Mouse (Mus musculus) layer of hippocampus, postnatal 14 days (tissue): ENCODE measurements around the gene Serpina5. TPM values are rescaled to one million over a fixed set of nuclear protein-coding genes. Genes with fewer than 3 reads are reported as not detected.
"Not testable (repeated sequence)": the region's sequence is repeated elsewhere in the genome, so short reads cannot be mapped to it uniquely, and the experiment has no call there.

ENCODE experiments used
- DNase-seq, 2 experiments: peaks; one replicate each; pipeline ENCODE4 v3.0.0; 2021 to 2022; ENCODE audit warnings: low spot score in 2 of 2, mixed read lengths in 1 of 2
- long read RNA-seq, 2 experiments: library from polyadenylated mRNA; stranded (forward); transcript quantifications; one replicate each; pipeline ENCODE4 v2.0.0; 2021
- total RNA-seq, 2 experiments: library from RNA; stranded (reverse); gene quantifications; 2 replicates each; pipeline ENCODE4 v1.2.3; 2021

Serpina5 gene
- not detected for total RNA-seq
- long read RNA-seq, experiment 1: 0 reads
- long read RNA-seq, experiment 2: 0 reads

DNA sequence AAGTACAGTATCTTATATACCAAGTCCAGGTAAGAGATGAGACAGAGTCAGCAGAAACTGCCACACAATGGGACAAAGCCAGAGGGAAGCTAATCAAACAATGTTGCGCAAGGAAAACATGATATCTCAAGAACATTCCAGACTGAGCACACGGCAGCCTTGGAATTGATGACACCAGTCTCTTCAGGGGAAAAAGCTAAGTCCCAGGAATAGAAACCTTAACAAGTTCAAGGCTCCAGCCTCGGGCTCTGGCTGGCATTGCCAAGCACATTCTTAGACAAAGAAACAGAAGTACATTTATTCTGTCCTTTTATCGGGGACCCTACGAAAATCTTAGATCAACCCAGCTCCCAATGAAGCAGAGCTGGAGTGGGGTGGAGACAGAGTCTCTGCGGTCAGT lies at the start of gene Serpina5:
Gene Serpina5 (plus strand): TSS at position 346 of the 400 bp plus-strand sequence.
- DNase-seq: no peak

DNA sequence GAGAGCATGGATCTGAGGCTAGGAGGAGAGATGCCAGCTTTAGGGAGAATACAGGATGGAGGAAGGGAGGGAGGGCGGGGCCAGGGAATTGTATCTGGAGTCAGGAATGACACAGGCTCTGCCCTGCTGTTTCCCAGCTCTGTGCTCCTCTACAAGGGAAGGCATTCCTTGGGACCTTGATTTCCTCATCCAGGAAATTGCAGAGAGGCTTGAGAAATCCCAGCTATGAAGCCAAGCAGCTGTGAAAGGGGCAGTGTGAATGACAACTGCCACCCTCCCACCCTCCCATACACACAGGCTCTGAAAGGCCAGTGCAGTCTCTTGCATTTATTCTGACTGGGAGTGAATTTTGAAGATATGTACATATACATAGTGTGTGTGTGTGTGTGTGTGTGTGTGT lies 46.9 kb upstream of the Serpina5 start:
- DNase-seq: no peak

DNA sequence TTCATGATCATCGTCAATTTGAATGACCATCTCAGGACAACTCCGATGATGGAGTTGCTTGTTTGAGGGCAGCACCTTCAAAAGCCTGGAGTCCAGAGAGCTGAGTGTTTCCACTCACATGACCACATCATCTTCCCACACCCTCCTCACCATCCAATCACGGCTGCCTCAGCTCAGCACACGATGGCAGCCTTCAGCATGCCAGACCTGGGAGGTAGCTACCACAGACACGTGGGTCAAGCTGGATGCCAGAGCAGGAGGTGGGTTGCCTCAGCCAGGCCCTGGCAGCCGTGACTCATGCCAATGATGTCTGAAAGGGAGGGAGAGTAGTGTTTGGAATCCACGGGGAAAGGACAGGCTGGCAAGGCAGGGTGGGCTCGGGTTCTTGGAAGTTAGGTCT lies 45.2 kb upstream of the Serpina5 start:
- no peak for DNase-seq

GRCm38 (mm10) chr12:104057050-104057449 lies 43.9 kb upstream of the Serpina5 start:
- DNase-seq: no peak

DNA sequence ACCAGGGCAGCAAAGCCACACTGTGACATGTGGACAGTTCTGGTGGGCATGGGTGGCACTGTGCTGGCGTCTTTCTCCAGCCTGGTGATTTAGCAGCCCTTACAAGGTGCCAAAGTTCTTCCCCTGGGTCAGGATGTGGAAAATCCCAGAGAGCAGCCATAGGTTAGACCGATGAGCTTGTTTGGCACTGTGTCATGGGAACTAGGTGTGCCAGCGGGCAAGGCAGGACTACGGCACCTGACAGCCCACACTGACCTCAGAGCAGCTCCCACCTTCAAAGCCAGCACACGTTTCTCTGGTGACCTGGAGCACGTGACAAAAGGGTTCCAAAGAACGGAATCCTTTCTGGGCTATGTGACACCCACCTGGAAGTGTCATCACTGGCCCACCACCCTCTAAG lies 43.4 kb upstream of the Serpina5 start:
- DNase-seq: no peak

GRCm38 (mm10) chr12:104060126-104060525 lies 40.8 kb upstream of the Serpina5 start:
- no peak for DNase-seq

- DNase-seq: no peak
Observed at GRCm38 (mm10) chr12:104061862-104062261, 39.1 kb upstream of the Serpina5 start.

GRCm38 (mm10) chr12:104064532-104064931 lies 36.4 kb upstream of the Serpina5 start:
- no peak for DNase-seq

DNA sequence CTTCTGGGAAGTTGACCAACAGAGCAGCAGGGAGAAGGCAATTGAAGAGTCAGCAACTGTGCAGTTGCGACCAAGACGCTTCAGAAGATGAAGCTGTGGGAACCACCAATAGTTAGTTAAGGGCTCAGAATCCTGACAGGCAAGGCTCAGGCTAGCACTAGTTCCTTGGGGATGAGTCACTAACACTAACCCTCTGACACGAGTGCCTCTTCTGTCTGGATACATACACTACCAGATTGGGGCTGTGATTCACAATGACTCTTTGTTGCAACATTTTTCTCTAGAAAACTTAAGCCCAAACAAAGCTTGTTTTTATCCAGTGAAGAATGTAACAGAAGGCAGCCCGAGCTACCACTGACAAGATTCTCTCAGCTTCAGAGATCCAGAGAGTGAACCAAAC lies 35.9 kb upstream of the Serpina5 start:
- DNase-seq: no peak

- DNase-seq: peak; percentile 68 to 73
Observed at GRCm38 (mm10) chr12:104066241-104066640, 34.7 kb upstream of the Serpina5 start.

GRCm38 (mm10) chr12:104067549-104067948 lies 33.4 kb upstream of the Serpina5 start:
- DNase-seq: peak; percentile 53 to 70

DNA sequence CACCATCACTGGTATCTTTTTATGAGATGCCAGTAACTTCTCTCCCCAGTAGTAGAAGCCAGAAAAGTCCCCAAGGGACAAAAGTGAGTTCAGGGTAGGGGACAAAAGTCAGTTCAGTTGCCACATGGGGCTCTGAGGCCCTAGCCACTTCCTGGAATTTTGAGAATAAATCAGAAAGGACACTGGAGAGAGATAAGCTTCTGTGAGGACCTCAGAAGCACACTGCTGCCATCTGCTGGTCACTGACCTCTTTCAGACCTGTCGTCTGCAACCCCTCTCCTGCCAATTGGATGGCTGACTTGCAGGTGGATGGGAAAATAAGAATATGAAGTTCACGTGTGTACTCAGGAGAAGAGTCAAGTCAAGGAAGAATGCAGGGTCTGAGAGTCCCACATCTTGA lies 31.3 kb upstream of the Serpina5 start:
- DNase-seq: peak; percentile 75 to 82

DNA sequence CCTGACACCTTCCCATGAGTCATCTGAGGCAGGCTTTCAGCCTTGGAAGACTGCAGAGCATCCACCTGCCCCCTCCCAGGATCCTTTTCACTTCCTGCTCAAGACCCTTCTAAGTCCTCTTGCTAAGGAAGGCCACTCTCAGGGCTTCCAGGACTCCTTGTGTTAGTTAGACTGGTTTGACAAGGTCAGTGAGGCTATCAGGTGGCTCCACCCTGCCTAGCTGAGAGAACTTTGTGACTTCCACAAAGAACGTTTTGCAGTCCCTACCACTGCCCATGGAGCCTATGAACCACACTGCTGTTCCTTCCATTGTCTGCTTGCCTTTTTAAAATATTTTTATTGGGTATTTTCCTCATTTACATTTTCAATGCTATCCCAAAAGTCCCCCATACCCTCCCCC lies 29.2 kb upstream of the Serpina5 start:
- DNase-seq: no peak

GRCm38 (mm10) chr12:104072286-104072685 lies 28.6 kb upstream of the Serpina5 start:
- DNase-seq: peak; percentile 36 to 51

DNA sequence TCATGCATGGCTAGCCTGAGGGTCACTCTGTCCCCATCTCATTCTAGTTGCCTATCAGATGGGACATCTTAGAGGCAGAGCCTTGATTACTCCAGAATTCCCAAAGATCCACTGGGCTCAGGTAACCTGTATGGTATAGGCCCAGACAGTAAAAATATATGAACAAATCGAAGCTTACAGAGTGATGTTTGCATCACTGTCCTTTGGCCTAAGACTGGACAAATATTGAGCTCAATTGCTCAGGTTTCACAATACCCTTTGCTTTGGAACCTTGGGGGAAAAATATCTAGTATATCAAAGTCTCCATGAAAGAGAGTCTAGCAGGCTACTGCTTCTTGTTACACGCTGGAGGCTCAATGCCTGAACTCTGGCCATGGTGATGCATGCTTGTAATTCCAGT lies 10.8 kb upstream of the Serpina5 start:
- no peak for DNase-seq

DNA sequence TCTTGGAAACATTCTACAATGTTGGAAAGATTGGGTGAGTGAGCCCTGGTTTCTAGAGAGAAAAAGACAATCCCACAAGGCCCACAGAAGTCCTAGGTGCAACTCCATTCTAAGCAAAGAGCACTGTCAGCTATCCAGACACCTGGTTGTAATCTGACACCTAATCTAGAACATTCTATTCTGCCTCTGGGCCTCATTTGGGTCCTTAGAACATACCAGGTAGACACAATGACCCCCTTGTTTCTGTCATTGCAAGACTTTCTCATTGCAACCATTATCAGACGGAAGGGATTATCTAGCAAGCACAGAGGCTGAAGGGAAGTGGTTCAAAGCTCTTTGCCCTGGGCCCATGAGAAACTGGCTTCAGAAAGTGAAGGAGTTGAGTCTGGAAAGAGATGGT lies 9.6 kb upstream of the Serpina5 start:
- no peak for DNase-seq

- no peak for DNase-seq
Observed at GRCm38 (mm10) chr12:104105847-104106246, 4.9 kb downstream of the Serpina5 start.

- no peak for DNase-seq
Observed at GRCm38 (mm10) chr12:104106919-104107318, 6.0 kb downstream of the Serpina5 start.

GRCm38 (mm10) chr12:104108507-104108906 lies 7.6 kb downstream of the Serpina5 start:
- DNase-seq: no peak

DNA sequence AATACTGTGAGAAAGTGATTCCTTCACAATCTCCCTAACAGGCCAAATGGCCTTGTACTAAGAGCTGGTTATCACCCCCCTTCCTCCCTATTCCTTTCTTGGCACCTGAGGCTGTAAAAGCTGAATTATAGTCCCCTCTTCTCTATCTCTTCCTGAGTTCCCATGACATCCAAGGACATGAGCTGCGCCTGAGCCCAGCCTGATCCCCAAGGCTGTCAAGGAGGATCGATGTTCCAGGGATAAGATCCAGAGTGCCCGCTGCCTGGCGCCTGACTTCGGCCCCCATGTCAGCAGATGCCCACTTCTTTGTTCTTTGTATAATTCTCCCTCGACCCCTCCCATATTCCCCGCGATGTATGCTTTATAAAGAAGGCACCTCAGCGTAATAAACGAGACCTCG lies 11.4 kb downstream of the Serpina5 start, which contains the start of gene Serpina3a:
Gene Serpina3a (plus strand): TSS at position 392 of the 400 bp plus-strand sequence.
- not testable (repeated sequence) for DNase-seq

DNA sequence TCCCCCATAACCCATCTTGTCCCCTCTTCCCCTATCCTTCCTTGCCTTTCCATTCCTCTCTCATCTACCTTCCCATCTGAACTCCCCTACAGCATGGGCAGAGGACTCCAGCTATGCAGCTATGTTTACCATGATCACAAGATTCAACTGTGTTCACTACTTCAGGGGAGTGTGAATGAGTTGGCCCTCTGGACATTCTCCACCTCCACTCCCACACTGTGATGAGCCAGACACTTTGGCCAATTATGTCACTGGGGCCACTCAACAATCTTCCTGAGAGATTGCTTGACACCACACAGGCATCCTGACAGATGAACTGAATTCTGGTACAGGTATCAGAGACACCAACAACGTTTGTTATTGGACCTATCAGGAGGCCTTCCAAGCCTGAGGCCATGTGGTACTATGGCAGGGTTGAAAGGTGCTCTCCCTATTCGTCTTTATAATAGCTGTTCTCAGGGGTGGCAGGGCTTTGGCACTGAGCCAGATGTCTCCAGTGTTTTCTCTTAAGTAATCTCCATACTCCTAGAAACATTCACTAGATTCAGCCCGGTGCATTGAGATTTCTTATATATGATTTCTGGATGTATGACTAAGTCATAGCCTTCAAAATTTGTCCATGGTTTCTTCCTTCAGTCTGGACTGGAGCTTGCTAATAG lies 14.1 kb downstream of the Serpina5 start:
- DNase-seq: no peak

GRCm38 (mm10) chr12:104123097-104123496 lies 22.2 kb downstream of the Serpina5 start:
- no peak for DNase-seq

DNA sequence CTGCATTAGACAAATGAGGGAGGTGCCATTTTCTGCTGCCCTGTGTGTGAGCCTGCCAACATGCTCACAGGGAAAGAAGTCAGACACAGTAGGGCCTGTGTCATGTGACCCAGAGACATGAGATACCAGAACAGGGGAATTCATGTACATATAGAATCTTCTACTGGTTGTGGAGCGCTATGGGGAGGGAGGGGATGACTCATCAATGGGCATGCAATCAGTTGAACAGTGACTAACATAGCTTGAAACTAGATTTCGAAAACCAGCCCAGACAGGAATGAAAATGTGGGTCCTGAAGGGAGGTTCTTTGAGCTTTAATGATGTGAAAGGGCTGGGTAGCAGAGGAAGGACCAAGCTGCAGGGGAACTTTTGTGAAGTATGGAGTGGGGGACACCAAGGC lies 23.1 kb downstream of the Serpina5 start:
- DNase-seq: no peak
